ENCODE assay signal across 8 mouse cellular contexts in the genomic region with DNA sequence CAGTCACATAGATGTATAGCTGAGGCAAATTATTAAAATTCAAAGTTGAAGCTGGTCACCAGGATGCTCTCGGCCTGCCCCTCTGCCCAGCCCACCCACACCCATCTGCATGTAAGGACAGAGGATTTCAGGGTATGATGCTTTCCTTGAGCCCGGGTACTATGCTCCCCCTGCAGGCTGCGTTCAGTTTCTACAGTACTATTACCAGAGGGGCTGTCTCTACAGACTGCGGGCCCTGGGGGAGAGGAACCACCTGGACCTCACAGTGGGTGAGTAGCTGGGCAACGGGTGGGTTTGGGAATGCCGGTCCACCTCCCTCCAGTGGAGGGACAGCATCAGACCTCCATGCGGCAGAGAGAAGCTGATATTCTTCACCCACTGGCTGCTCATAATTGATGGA. TPM values are rescaled to one million over a fixed set of nuclear protein-coding genes. Genes with fewer than 3 reads are reported as not detected.
DNase-seq lines count a peak whose midpoint lies in the region; ATAC-seq lines count a peak whose summit lies in the region.

No protein-coding gene starts in this region.

- ATAC-seq in CD4-positive, CD25-positive, alpha-beta regulatory T cell, adult 4 months, result no peak
- peak; percentile 42; the same call in 1 of the 2 replicates for ATAC-seq in megakaryocyte progenitor cell, adult 5-6 weeks (replicated peaks; ENCODE audit: poor library complexity)
- no peak for ATAC-seq in activated CD4-positive, CD25-positive, alpha-beta regulatory T cell, adult 4 months

- peak; percentile 53 for DNase-seq in CD4-positive, CD25-positive, alpha-beta regulatory T cell, adult 2 months (ENCODE audit: low read depth, low spot score)
- peak; percentile 41 for DNase-seq in kidney, postnatal 14 days
- no peak for DNase-seq in kidney, adult 8-10 months
- peak; percentile 57 for DNase-seq in ZHBTc4 (ENCODE audit: low read depth, low spot score)
- no peak for DNase-seq in left cerebral cortex, postnatal 36 days (ENCODE audit: low spot score in 2 of 2)

- intact Hi-C loops in left cerebral cortex, postnatal 36 days (cut with DNase I), result loop anchor here (5.0 kb wide), 2 partner anchors 37 to 57 kb away; no protein-coding TSS in a partner anchor

RNA-seq across cellular contexts. Expression of a gene that starts 17.6 kb away (rescaled TPM):
- polyA plus RNA-seq in CD4-positive, CD25-positive, alpha-beta regulatory T cell, adult 4 months (2017; shearing (Covaris generic)), result 100 to 1,000 TPM in 1 of 2 experiments, 10 to 100 TPM in 1; 80.6 to 101 TPM
- total RNA-seq in megakaryocyte progenitor cell, adult 5-6 weeks (2015), result 0.42 and 1.0 TPM in 2 replicates
- total RNA-seq in megakaryocyte progenitor cell, adult 5-6 weeks (2017), result 0.54 and 1.1 TPM in 2 replicates
- polyA plus RNA-seq in activated CD4-positive, CD25-positive, alpha-beta regulatory T cell, adult 4 months (2017; shearing (Covaris generic)), result 10 to 100 TPM; 54.3 to 75.1 TPM
- total RNA-seq in left cerebral cortex, postnatal 36 days (2021), result 10 to 100 TPM; 51.3 to 53.0 TPM

RNA-seq across cellular contexts. Expression of a gene that starts 27.1 kb away (rescaled TPM):
- polyA plus RNA-seq in CD4-positive, CD25-positive, alpha-beta regulatory T cell, adult 4 months (2017; shearing (Covaris generic)), result 10 to 100 TPM; 17.1 to 20.8 TPM
- 27.5 and 28.3 TPM in 2 replicates for total RNA-seq in megakaryocyte progenitor cell, adult 5-6 weeks (2015)
- total RNA-seq in megakaryocyte progenitor cell, adult 5-6 weeks (2017), result 1.9 and 3.1 TPM in 2 replicates
- 10 to 100 TPM; 12.5 to 12.9 TPM for polyA plus RNA-seq in activated CD4-positive, CD25-positive, alpha-beta regulatory T cell, adult 4 months (2017; shearing (Covaris generic))
- 10 to 100 TPM; 27.9 to 35.0 TPM for total RNA-seq in left cerebral cortex, postnatal 36 days (2021)

RNA-seq across cellular contexts. Expression of a gene that starts 46.7 kb away (rescaled TPM):
- polyA plus RNA-seq in CD4-positive, CD25-positive, alpha-beta regulatory T cell, adult 4 months (2017; shearing (Covaris generic)), result 1 to 10 TPM; 3.4 to 4.3 TPM
- total RNA-seq in megakaryocyte progenitor cell, adult 5-6 weeks (2015), result 0.42 and 1.4 TPM in 2 replicates
- total RNA-seq in megakaryocyte progenitor cell, adult 5-6 weeks (2017), result 1.4 and 1.6 TPM in 2 replicates
- polyA plus RNA-seq in activated CD4-positive, CD25-positive, alpha-beta regulatory T cell, adult 4 months (2017; shearing (Covaris generic)), result 1 to 10 TPM; 2.2 to 2.3 TPM
- total RNA-seq in left cerebral cortex, postnatal 36 days (2021), result 10 to 100 TPM; 13.2 to 17.7 TPM

RNA-seq across cellular contexts. Expression of a gene that starts 54.3 kb away (rescaled TPM):
- polyA plus RNA-seq in CD4-positive, CD25-positive, alpha-beta regulatory T cell, adult 4 months (2017; shearing (Covaris generic)), result 10 to 100 TPM; 36.5 to 41.5 TPM
- 22.3 and 23.9 TPM in 2 replicates for total RNA-seq in megakaryocyte progenitor cell, adult 5-6 weeks (2015)
- 15.2 and 19.4 TPM in 2 replicates for total RNA-seq in megakaryocyte progenitor cell, adult 5-6 weeks (2017)
- polyA plus RNA-seq in activated CD4-positive, CD25-positive, alpha-beta regulatory T cell, adult 4 months (2017; shearing (Covaris generic)), result 10 to 100 TPM; 31.6 to 42.2 TPM
- total RNA-seq in left cerebral cortex, postnatal 36 days (2021), result 10 to 100 TPM; 28.6 to 29.6 TPM

Comparison
In these comparisons a context has a peak if more than half of its experiments do, and no peak if none do; other contexts are left out.
1. DNase-seq: peak in CD4-positive, CD25-positive, alpha-beta regulatory T cell, adult 2 months (single experiment), kidney, postnatal 14 days (single experiment) and ZHBTc4 (single experiment); none in kidney, adult 8-10 months (0 of 2) and left cerebral cortex, postnatal 36 days (0 of 2).
2. RNA of a gene that starts 17.6 kb away (total RNA-seq): 51.3 to 53.0 TPM in left cerebral cortex, postnatal 36 days; 0.42 to 1.1 TPM in megakaryocyte progenitor cell, adult 5-6 weeks; every median in the first group is over 10 times any median in the second.
3. RNA of a gene that starts 46.7 kb away (total RNA-seq): 13.2 to 17.7 TPM in left cerebral cortex, postnatal 36 days; 0.42 to 1.6 TPM in megakaryocyte progenitor cell, adult 5-6 weeks; every median in the first group is over 4 times any median in the second.